ENCODE assay signal across 9 mouse cellular contexts in genomic region chr12:102730798-102731619, GRCm38 (mm10). TPM values are rescaled to one million over a fixed set of nuclear protein-coding genes. Genes with fewer than 3 reads are reported as not detected.
DNase-seq lines count a peak whose midpoint lies in the region; ATAC-seq and TF ChIP-seq lines count a peak whose summit lies in the region.
"Had no signal": no experiment of that assay in that cellular context is flagged by ENCODE, and none has a peak within 500 bp of the region (broad histone marks: within the 10 kb centered on the region; RNA-seq: fewer than 3 reads in every experiment).

No protein-coding gene starts in this region.

- H3K27ac ChIP-seq in gastrocnemius, adult 2 months: no peak overlapping the region
- peak overlapping the region; percentile 92 for H3K27ac ChIP-seq in hindbrain, embryonic 10.5 days
- no peak overlapping the region for H3K27ac ChIP-seq in liver, embryonic 12.5 days

- H3K27me3 ChIP-seq in hindbrain, embryonic 10.5 days (ENCODE audit: insufficient read depth, poor library complexity, severe bottlenecking): no peaks in the 10 kb centered on the region
- no peaks in the 10 kb centered on the region for H3K27me3 ChIP-seq in liver, embryonic 12.5 days (replicated peaks)

- no peak for TF ChIP-seq CTCF in gastrocnemius, adult 2 months (IDR thresholded peaks at IDR 0.05)

- no peak for ATAC-seq in liver, embryonic 12.5 days
- no peak for ATAC-seq in erythroid progenitor cell, adult 5-6 weeks (replicated peaks; ENCODE audit: low FRiP score, poor library complexity, severe bottlenecking)

- no peaks in the 10 kb centered on the region for H3K36me3 ChIP-seq in hindbrain, embryonic 10.5 days
- H3K36me3 ChIP-seq in liver, embryonic 12.5 days: no peaks in the 10 kb centered on the region

- peaks cover 27% of the 10 kb centered on the region for H3K4me1 ChIP-seq in hindbrain, embryonic 10.5 days (replicated peaks)
- peaks cover 32% of the 10 kb centered on the region for H3K4me1 ChIP-seq in liver, embryonic 12.5 days

- intact Hi-C loops in gastrocnemius, adult 2 months (cut with DNase I): no loop called here

- no peaks in the 10 kb centered on the region for H3K9me3 ChIP-seq in hindbrain, embryonic 10.5 days
- H3K9me3 ChIP-seq in liver, embryonic 12.5 days (replicated peaks): no peaks in the 10 kb centered on the region

- WGBS in hindbrain, embryonic 10.5 days: 48% methylated on average over 16 of the region's 16 CpGs
- WGBS in liver, embryonic 12.5 days (ENCODE audit: insufficient replicate concordance): 43% methylated on average over 16 of the region's 16 CpGs

- H3K4me3 ChIP-seq in gastrocnemius, adult 2 months: peak overlapping the region; percentile 26; the same call in 1 of the 2 replicates
- peak overlapping the region; percentile 39 for H3K4me3 ChIP-seq in hindbrain, embryonic 10.5 days
- no peak overlapping the region for H3K4me3 ChIP-seq in liver, embryonic 12.5 days

- H3K4me2 ChIP-seq in liver, embryonic 12.5 days: peak overlapping the region; percentile 57

- H3K9ac ChIP-seq in liver, embryonic 12.5 days: no peak overlapping the region

- no peak for DNase-seq in gastrocnemius, adult 2 months
- no peak for DNase-seq in gastrocnemius, adult 18-20 months (ENCODE audit: low spot score)
- DNase-seq in R1 (ENCODE audit: low read depth, low spot score): peak; percentile 81
- DNase-seq in hindbrain, embryonic 10.5 days (ENCODE audit: low spot score): peak; percentile 12
- DNase-seq in left cerebral cortex, adult 9 months (ENCODE audit: low spot score in 2 of 2): no peak
- DNase-seq in thymus, postnatal 4 days: no peak

RNA-seq across cellular contexts. Expression of gene Moap1, which starts 12.5 kb away (rescaled TPM):
- 1 to 10 TPM; 4.8 to 5.5 TPM for total RNA-seq in gastrocnemius, adult 2 months (2021)
- total RNA-seq in gastrocnemius, adult 18-20 months (2021): 1 to 10 TPM; 4.2 to 4.5 TPM
- polyA plus RNA-seq in hindbrain, embryonic 10.5 days (2016; fragmentation: Nextera tagmentation; extraction: Ambion mirVana): 34.4 and 37.9 TPM in 2 replicates
- 9.2 and 11.7 TPM in 2 replicates for polyA plus RNA-seq in liver, embryonic 12.5 days (2016; fragmentation: Nextera tagmentation; extraction: Ambion mirVana)
- total RNA-seq in erythroid progenitor cell, adult 5-6 weeks (2015; ENCODE audit: low replicate concordance): 10.1 and 10.5 TPM in 2 replicates
- total RNA-seq in erythroid progenitor cell, adult 5-6 weeks (2017; ENCODE audit: low replicate concordance): 8.2 TPM in 1 of 2 replicates, not detected in the other

RNA-seq across cellular contexts. Expression of gene Tmem251, which starts 12.6 kb away (rescaled TPM):
- total RNA-seq in gastrocnemius, adult 2 months (2021): 1 to 10 TPM; 2.3 to 3.5 TPM
- 1 to 10 TPM; 1.9 to 5.1 TPM for total RNA-seq in gastrocnemius, adult 18-20 months (2021)
- polyA plus RNA-seq in hindbrain, embryonic 10.5 days (2016; fragmentation: Nextera tagmentation; extraction: Ambion mirVana): 11.1 and 11.5 TPM in 2 replicates
- 11.5 and 12.3 TPM in 2 replicates for polyA plus RNA-seq in liver, embryonic 12.5 days (2016; fragmentation: Nextera tagmentation; extraction: Ambion mirVana)
- total RNA-seq in erythroid progenitor cell, adult 5-6 weeks (2015; ENCODE audit: low replicate concordance): 2.9 and 3.4 TPM in 2 replicates
- 2.2 TPM in 1 of 2 replicates, not detected in the other for total RNA-seq in erythroid progenitor cell, adult 5-6 weeks (2017; ENCODE audit: low replicate concordance)

RNA-seq across cellular contexts. Expression of gene Itpk1, which starts 26.3 kb away (rescaled TPM):
- total RNA-seq in gastrocnemius, adult 2 months (2021): 1 to 10 TPM; 6.5 to 6.6 TPM
- 1 to 10 TPM; 6.5 to 7.4 TPM for total RNA-seq in gastrocnemius, adult 18-20 months (2021)
- polyA plus RNA-seq in hindbrain, embryonic 10.5 days (2016; fragmentation: Nextera tagmentation; extraction: Ambion mirVana): 20.5 and 29.2 TPM in 2 replicates
- 3.7 and 4.3 TPM in 2 replicates for polyA plus RNA-seq in liver, embryonic 12.5 days (2016; fragmentation: Nextera tagmentation; extraction: Ambion mirVana)
- total RNA-seq in erythroid progenitor cell, adult 5-6 weeks (2015; ENCODE audit: low replicate concordance): 2.5 TPM in 1 of 2 replicates, not detected in the other
- 0.64 and 0.98 TPM in 2 replicates for total RNA-seq in erythroid progenitor cell, adult 5-6 weeks (2017; ENCODE audit: low replicate concordance)

RNA-seq across cellular contexts. Expression of gene Gm28051, which starts 26.6 kb away (rescaled TPM):
- total RNA-seq in gastrocnemius, adult 2 months (2021): not detected
- not detected for total RNA-seq in gastrocnemius, adult 18-20 months (2021)
- not detected in 2 replicates for polyA plus RNA-seq in hindbrain, embryonic 10.5 days (2016; fragmentation: Nextera tagmentation; extraction: Ambion mirVana)
- polyA plus RNA-seq in liver, embryonic 12.5 days (2016; fragmentation: Nextera tagmentation; extraction: Ambion mirVana): 0.48 TPM in 1 of 2 replicates, not detected in the other
- total RNA-seq in erythroid progenitor cell, adult 5-6 weeks (2015; ENCODE audit: low replicate concordance): not detected in 2 replicates
- total RNA-seq in erythroid progenitor cell, adult 5-6 weeks (2017; ENCODE audit: low replicate concordance): not detected in 2 replicates
- total RNA-seq: layer of hippocampus, postnatal 25 days had no signal

RNA-seq across cellular contexts. Expression of gene Gon7, which starts 26.6 kb away (rescaled TPM):
- 10 to 100 TPM in 1 of 2 experiments, 1 to 10 TPM in 1; 7.7 to 11.3 TPM for total RNA-seq in gastrocnemius, adult 2 months (2021)
- total RNA-seq in gastrocnemius, adult 18-20 months (2021): 1 to 10 TPM; 8.2 to 9.7 TPM
- 44.7 and 49.0 TPM in 2 replicates for polyA plus RNA-seq in hindbrain, embryonic 10.5 days (2016; fragmentation: Nextera tagmentation; extraction: Ambion mirVana)
- 20.6 and 23.2 TPM in 2 replicates for polyA plus RNA-seq in liver, embryonic 12.5 days (2016; fragmentation: Nextera tagmentation; extraction: Ambion mirVana)
- total RNA-seq in erythroid progenitor cell, adult 5-6 weeks (2015; ENCODE audit: low replicate concordance): 10.5 and 17.2 TPM in 2 replicates
- 7.3 and 15.9 TPM in 2 replicates for total RNA-seq in erythroid progenitor cell, adult 5-6 weeks (2017; ENCODE audit: low replicate concordance)

Comparison
In these comparisons a context has a peak if more than half of its experiments do, and no peak if none do; other contexts are left out.
1. DNase-seq: peak in R1 (single experiment) and hindbrain, embryonic 10.5 days (single experiment); none in gastrocnemius, adult 2 months (single experiment), gastrocnemius, adult 18-20 months (single experiment), left cerebral cortex, adult 9 months (0 of 2) and thymus, postnatal 4 days (single experiment).